Mouse (Mus musculus): ENCODE results near the gene Cubn. TPM values are rescaled to one million over a fixed set of nuclear protein-coding genes. Genes with fewer than 3 reads are reported as not detected.

The Cubn gene
- polyA plus RNA-seq, 1 experiment from 2014 or later = 0.05 TPM

GRCm38 (mm10) chr2:13271165-13271957 lies 220.3 kb downstream of the Cubn start, which contains the start of gene Rsu1:
TSS of gene Rsu1 (minus strand) at chr2:13271415.
- peak within 1 kb of the TSS; percentile 74 for H3K9ac ChIP-seq (replicated peaks)
- no peaks in the 10 kb centered on the region for H3K36me3 ChIP-seq
- ATAC-seq (ENCODE audit: insufficient number of reproducible peaks, insufficient read depth, low FRiP score, low TSS enrichment, low read depth) = peak; percentile 99
- H3K27me3 ChIP-seq = no peaks in the 10 kb centered on the region
- WGBS = under 1% methylated on average over 37 of the region's 37 CpGs
- no peaks in the 10 kb centered on the region for H3K9me3 ChIP-seq
- H3K27ac ChIP-seq = peak within 1 kb of the TSS; percentile 53; the same call in 1 of the 2 replicates
- H3K4me1 ChIP-seq (replicated peaks) = peaks cover 8% of the 10 kb centered on the region
- peak within 1 kb of the TSS; percentile 53 for H3K4me3 ChIP-seq (replicated peaks)
- H3K4me2 ChIP-seq = peak within 1 kb of the TSS; percentile 74

- no peaks in the 10 kb centered on the region for H3K36me3 ChIP-seq
- no peaks in the 10 kb centered on the region for H3K27me3 ChIP-seq
- ATAC-seq (ENCODE audit: insufficient number of reproducible peaks, insufficient read depth, low FRiP score, low TSS enrichment, low read depth) = no peak
- H3K9me3 ChIP-seq = no peaks in the 10 kb centered on the region
- 46% methylated on average over 8 of the region's 8 CpGs for WGBS
- H3K4me1 ChIP-seq (replicated peaks) = peaks cover 8% of the 10 kb centered on the region
- H3K4me2 ChIP-seq = peak overlapping the region; percentile 74
- peak overlapping the region; percentile 53; the same call in 1 of the 2 replicates for H3K27ac ChIP-seq
- peak overlapping the region; percentile 74 for H3K9ac ChIP-seq (replicated peaks)
- peak overlapping the region; percentile 53 for H3K4me3 ChIP-seq (replicated peaks)
Observed at GRCm38 (mm10) chr2:13270736-13271135, 220.9 kb downstream of the Cubn start.

- Histone ChIP-seq H3K27ac (no peak overlapping the region), H3K4me3 (replicated peaks) (no peak overlapping the region), H3K9ac (replicated peaks) (no peak overlapping the region), H3K4me1 (replicated peaks) (peaks cover 8% of the 10 kb centered on the region), H3K36me3 (no peaks in the 10 kb centered on the region), H3K4me2 (no peak overlapping the region), H3K9me3 (no peaks in the 10 kb centered on the region), H3K27me3 (no peaks in the 10 kb centered on the region)
- 93% methylated on average over 4 of the region's 4 CpGs for WGBS
- ATAC-seq (ENCODE audit: insufficient number of reproducible peaks, insufficient read depth, low FRiP score, low TSS enrichment, low read depth) = no peak
Observed at GRCm38 (mm10) chr2:13268681-13269293, 222.8 kb downstream of the Cubn start.

GRCm38 (mm10) chr2:13264875-13265274 lies 226.7 kb downstream of the Cubn start:
- no peak for ATAC-seq (ENCODE audit: insufficient number of reproducible peaks, insufficient read depth, low FRiP score, low TSS enrichment, low read depth)
- Histone ChIP-seq H3K4me1 (replicated peaks) (no peaks in the 10 kb centered on the region), H3K27ac (no peak overlapping the region), H3K36me3 (no peaks in the 10 kb centered on the region; the same call in 1 of the 2 replicates), H3K9me3 (no peaks in the 10 kb centered on the region), H3K4me3 (replicated peaks) (no peak overlapping the region), H3K4me2 (no peak overlapping the region), H3K9ac (replicated peaks) (no peak overlapping the region), H3K27me3 (no peaks in the 10 kb centered on the region)
- WGBS = 47% methylated on average over 4 of the region's 4 CpGs

- ATAC-seq (ENCODE audit: insufficient number of reproducible peaks, insufficient read depth, low FRiP score, low TSS enrichment, low read depth) = no peak
Observed at GRCm38 (mm10) chr2:13263150-13263549, 228.5 kb downstream of the Cubn start.

GRCm38 (mm10) chr2:13258606-13259005 lies 233.0 kb downstream of the Cubn start:
- Histone ChIP-seq H3K4me1 (replicated peaks) (no peaks in the 10 kb centered on the region), H3K4me2 (no peak overlapping the region), H3K27me3 (no peaks in the 10 kb centered on the region), H3K9ac (replicated peaks) (no peak overlapping the region), H3K27ac (no peak overlapping the region), H3K36me3 (peaks cover 17% of the 10 kb centered on the region), H3K9me3 (no peaks in the 10 kb centered on the region), H3K4me3 (replicated peaks) (no peak overlapping the region)
- ATAC-seq (ENCODE audit: insufficient number of reproducible peaks, insufficient read depth, low FRiP score, low TSS enrichment, low read depth) = no peak
- WGBS = 76% methylated on average over 2 of the region's 2 CpGs

More at GRCm38 (mm10) chr2:13263150-13263549, 228.5 kb downstream of the Cubn start:
- no peaks in the 10 kb centered on the region; the same call in 1 of the 2 replicates for H3K36me3 ChIP-seq
- H3K4me2 ChIP-seq = no peak overlapping the region
- no peaks in the 10 kb centered on the region for H3K4me1 ChIP-seq (replicated peaks)
- H3K27ac ChIP-seq = no peak overlapping the region
- no peaks in the 10 kb centered on the region for H3K9me3 ChIP-seq
- WGBS = 57% methylated on average over 4 of the region's 4 CpGs
- H3K4me3 ChIP-seq (replicated peaks) = no peak overlapping the region
- H3K9ac ChIP-seq (replicated peaks) = no peak overlapping the region
- no peaks in the 10 kb centered on the region for H3K27me3 ChIP-seq

- peaks cover 11% of the 10 kb centered on the region; the same call in 1 of the 2 replicates for H3K36me3 ChIP-seq
- peaks cover 4% of the 10 kb centered on the region; the same call in 1 of the 2 replicates for H3K4me1 ChIP-seq (replicated peaks)
- no peak overlapping the region for H3K27ac ChIP-seq
- H3K27me3 ChIP-seq = no peaks in the 10 kb centered on the region; the same call in 1 of the 2 replicates
- no peaks in the 10 kb centered on the region for H3K9me3 ChIP-seq
- 31% methylated on average over 9 of the region's 9 CpGs for WGBS
- no peak overlapping the region for H3K4me3 ChIP-seq (replicated peaks)
- no peak overlapping the region for H3K4me2 ChIP-seq
- no peak overlapping the region for H3K9ac ChIP-seq (replicated peaks)
- no peak for ATAC-seq (ENCODE audit: insufficient number of reproducible peaks, insufficient read depth, low FRiP score, low TSS enrichment, low read depth)
Observed at GRCm38 (mm10) chr2:13240711-13241110, 250.9 kb downstream of the Cubn start.

- Histone ChIP-seq H3K27me3 (peaks cover 5% of the 10 kb centered on the region; the same call in 1 of the 2 replicates), H3K4me2 (no peak overlapping the region), H3K4me3 (replicated peaks) (no peak overlapping the region), H3K27ac (no peak overlapping the region), H3K9me3 (no peaks in the 10 kb centered on the region), H3K9ac (replicated peaks) (no peak overlapping the region), H3K36me3 (0 out of 2 replicates have a peak, but pooled peaks cover 8% of the 10 kb centered on the region), H3K4me1 (replicated peaks) (peaks cover 27% of the 10 kb centered on the region)
- ATAC-seq (ENCODE audit: insufficient number of reproducible peaks, insufficient read depth, low FRiP score, low TSS enrichment, low read depth) = no peak
- WGBS = 61% methylated on average over 8 of the region's 8 CpGs
Observed at GRCm38 (mm10) chr2:13237140-13237901, 254.3 kb downstream of the Cubn start.

GRCm38 (mm10) chr2:13235696-13236095 lies 255.9 kb downstream of the Cubn start:
- no peak for ATAC-seq (ENCODE audit: insufficient number of reproducible peaks, insufficient read depth, low FRiP score, low TSS enrichment, low read depth)
- Histone ChIP-seq H3K9me3 (no peaks in the 10 kb centered on the region), H3K36me3 (0 out of 2 replicates have a peak, but pooled peaks cover 4% of the 10 kb centered on the region), H3K4me2 (no peak overlapping the region), H3K9ac (replicated peaks) (no peak overlapping the region), H3K27ac (no peak overlapping the region), H3K27me3 (peaks cover 5% of the 10 kb centered on the region; the same call in 1 of the 2 replicates), H3K4me3 (replicated peaks) (no peak overlapping the region), H3K4me1 (replicated peaks) (peaks cover 34% of the 10 kb centered on the region)
- 46% methylated on average over 5 of the region's 5 CpGs for WGBS

GRCm38 (mm10) chr2:13234796-13235195 lies 256.8 kb downstream of the Cubn start:
- Histone ChIP-seq H3K27me3 (peaks cover 5% of the 10 kb centered on the region; the same call in 1 of the 2 replicates), H3K27ac (no peak overlapping the region), H3K36me3 (0 out of 2 replicates have a peak, but pooled peaks cover 4% of the 10 kb centered on the region), H3K4me1 (replicated peaks) (peaks cover 34% of the 10 kb centered on the region), H3K9ac (replicated peaks) (no peak overlapping the region), H3K4me2 (no peak overlapping the region), H3K4me3 (replicated peaks) (no peak overlapping the region), H3K9me3 (no peaks in the 10 kb centered on the region)
- 82% methylated on average over 10 of the region's 10 CpGs for WGBS
- ATAC-seq (ENCODE audit: insufficient number of reproducible peaks, insufficient read depth, low FRiP score, low TSS enrichment, low read depth) = no peak
